Mouse (Mus musculus): ENCODE measurements at regions not wholly inside any gene's neighbourhood (a gene's known extent, or its start where the extent isn't known, plus 50 kb on each side); places are given as distances from the start of the nearest gene placed in this dataset.

DNA sequence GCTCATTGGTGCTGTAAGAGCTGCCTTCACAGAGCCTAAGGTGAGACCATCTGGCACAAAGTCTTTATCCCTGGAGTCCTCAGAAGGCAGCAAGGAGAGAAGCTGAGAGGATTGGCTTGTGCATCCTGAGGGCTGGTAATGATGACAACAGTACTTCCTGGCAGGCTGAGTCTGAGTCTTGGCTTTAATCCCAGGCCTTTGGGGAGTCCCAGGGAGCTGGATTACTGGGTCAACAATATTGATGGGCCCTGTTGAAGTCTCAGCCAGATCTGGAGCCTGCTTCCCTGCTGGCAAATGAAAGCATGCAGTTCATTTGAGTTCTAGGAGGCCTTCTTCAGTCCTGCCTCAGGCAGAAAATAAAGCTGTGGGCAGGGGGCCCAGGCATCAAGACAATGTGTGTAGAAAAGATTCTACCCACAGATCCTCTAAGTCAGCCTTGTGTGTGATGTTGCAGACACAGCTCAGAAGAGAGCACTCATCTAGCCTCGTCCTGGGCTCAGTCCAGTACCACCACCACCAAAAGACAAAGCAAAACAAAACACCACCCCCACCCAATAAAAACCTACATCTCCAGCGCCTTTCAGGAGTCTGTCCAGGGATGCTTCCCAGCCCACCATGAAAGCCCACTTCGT is 113.1 kb downstream of the Tmem215 start:
- TF ChIP-seq MAFK (IDR thresholded peaks at IDR 0.05; ENCODE audit: insufficient read depth, low read depth, low read length) (no peak), ZC3H11A (IDR thresholded peaks at IDR 0.05; ENCODE audit: borderline replicate concordance, low read depth, low read length) (no peak), HCFC1 (IDR thresholded peaks at IDR 0.05; ENCODE audit: borderline replicate concordance, insufficient read depth, low read length) (no peak)

All from ES-E14 (cell line).